Mouse (Mus musculus): Measurements from ENCODE around the gene Trim28. TPM values are rescaled to one million over a fixed set of nuclear protein-coding genes. Genes with fewer than 3 reads are reported as not detected.

Gene Trim28
- total and polyA plus RNA-seq, 3 experiments = 500 to 891 (median 516) TPM

- Histone ChIP-seq H3K27me3 (replicated peaks) (no peaks in the 10 kb centered on the region), H3K4me1 (ENCODE audit: control insufficient read depth in 1 of 2, insufficient read depth in 2 of 2) (peaks cover under 1 to 25% of the 10 kb centered on the region in 2 experiments; a peak in 3 of 4 replicates), H3K79me2 (replicated peaks; ENCODE audit: control insufficient read depth, extremely low read depth, insufficient read depth, poor library complexity, severe bottlenecking) (peaks cover 13% of the 10 kb centered on the region), H3K9me3 (replicated peaks; ENCODE audit: low read length) (peaks cover 10% of the 10 kb centered on the region), H3K36me3 (replicated peaks in 1 of 2; ENCODE audit: control insufficient read depth in 1 of 2, insufficient read depth in 1 of 2, low read length in 1 of 2) (peaks cover 1 to 24% of the 10 kb centered on the region in 2 experiments), H3K4me3 (replicated peaks in 1 of 3; ENCODE audit: low read depth in 2 of 3, low read length in 2 of 3, poor library complexity in 1 of 3) (no peak overlapping the region), H3K27ac (ENCODE audit: insufficient read depth, low read depth) (no peak overlapping the region), H3K4me2 (ENCODE audit: insufficient read depth, low read depth, poor library complexity, severe bottlenecking) (no peak overlapping the region), H3K9ac (ENCODE audit: insufficient read depth, low read depth) (no peak overlapping the region)
- no peak for TF ChIP-seq JUN (IDR thresholded peaks at IDR 0.05; ENCODE audit: insufficient read depth, low read depth, low read length)
- TF ChIP-seq UBTF (IDR thresholded peaks at IDR 0.05; ENCODE audit: low read depth, low read length) = no peak
- TF ChIP-seq MAFK (IDR thresholded peaks at IDR 0.05; ENCODE audit: insufficient replicate concordance, low read length) = no peak
- no peak for TF ChIP-seq KAT2A (IDR thresholded peaks at IDR 0.05; ENCODE audit: insufficient replicate concordance, low read length)
- TF ChIP-seq TBP (conservative IDR thresholded peaks at IDR 0.05; ENCODE audit: low read depth, low read length) = no peak
- in situ Hi-C loops (cut with MboI; ENCODE audit: low pct_ligation_motif_present, low pct_unique_long_range_greater_than_20kb, low sequenced_read_pairs) = loop anchor here (5.0 to 10.0 kb wide), 2 partner anchors 34 to 116 kb away; partner anchors contain the start of genes Rnf225 and Rps5
- no peak for DNase-seq (ENCODE audit: extremely low read depth)
- dilution Hi-C loops (cut with MboI; ENCODE audit: extremely low pct_ligation_motif_present, extremely low pct_unique_long_range_greater_than_20kb, low sequenced_read_pairs) = no loop called here
These were observed 42.3 kb downstream of the Trim28 start for GRCm38 (mm10) chr7:13041256-13041655.

- dilution Hi-C loops (cut with MboI; ENCODE audit: extremely low pct_ligation_motif_present, extremely low pct_unique_long_range_greater_than_20kb, low sequenced_read_pairs) (no loop called here), in situ Hi-C loops (cut with MboI; ENCODE audit: low pct_ligation_motif_present, low pct_unique_long_range_greater_than_20kb, low sequenced_read_pairs) (loop anchor here (5.0 to 10.0 kb wide), 2 partner anchors 35 to 118 kb away; partner anchors contain the start of genes Rnf225 and Rps5)
- H3K36me3 ChIP-seq (replicated peaks in 1 of 2; ENCODE audit: control insufficient read depth in 1 of 2, insufficient read depth in 1 of 2, low read length in 1 of 2) = peaks cover 0 to 21% of the 10 kb centered on the region in 2 experiments
- no peak overlapping the region for H3K27ac ChIP-seq (ENCODE audit: insufficient read depth, low read depth)
- peaks cover 0 to 21% of the 10 kb centered on the region in 2 experiments; a peak in 2 of 4 replicates for H3K4me1 ChIP-seq (ENCODE audit: control insufficient read depth in 1 of 2, insufficient read depth in 2 of 2)
- no peak for DNase-seq (ENCODE audit: extremely low read depth)
- H3K27me3 ChIP-seq (replicated peaks) = no peaks in the 10 kb centered on the region
- H3K4me2 ChIP-seq (ENCODE audit: insufficient read depth, low read depth, poor library complexity, severe bottlenecking) = no peak overlapping the region
- peaks cover 10% of the 10 kb centered on the region for H3K9me3 ChIP-seq (replicated peaks; ENCODE audit: low read length)
- H3K4me3 ChIP-seq (replicated peaks in 1 of 3; ENCODE audit: low read depth in 2 of 3, low read length in 2 of 3, poor library complexity in 1 of 3) = no peak overlapping the region
- TF ChIP-seq SMC3 (IDR thresholded peaks at IDR 0.05; ENCODE audit: low read depth, low read length) = no peak
- TF ChIP-seq MAX (IDR thresholded peaks at IDR 0.05; ENCODE audit: low read length) = no peak
- no peak for TF ChIP-seq MYC (IDR thresholded peaks at IDR 0.05; ENCODE audit: low read depth, low read length)
- no peak for TF ChIP-seq ETS1 (conservative IDR thresholded peaks at IDR 0.05; ENCODE audit: low read depth, low read length)
- no peak for TF ChIP-seq ZC3H11A (IDR thresholded peaks at IDR 0.05; ENCODE audit: low read depth, low read length)
- TF ChIP-seq TCF12 (IDR thresholded peaks at IDR 0.05; ENCODE audit: low read depth, low read length) = no peak
- no peak for TF ChIP-seq CHD2 (IDR thresholded peaks at IDR 0.05; ENCODE audit: low read length)
- no peak for TF ChIP-seq ZKSCAN1 (IDR thresholded peaks at IDR 0.05; ENCODE audit: borderline replicate concordance, low read depth, low read length)
- no peak for TF ChIP-seq RCOR1 (conservative IDR thresholded peaks at IDR 0.05; ENCODE audit: low read depth, low read length)
- TF ChIP-seq ZNF384 (IDR thresholded peaks at IDR 0.05; ENCODE audit: low read depth, low read length) = no peak
- H3K79me2 ChIP-seq (replicated peaks; ENCODE audit: control insufficient read depth, extremely low read depth, insufficient read depth, poor library complexity, severe bottlenecking) = peaks cover under 1% of the 10 kb centered on the region; the same call in 1 of the 2 replicates
- no peak overlapping the region for H3K9ac ChIP-seq (ENCODE audit: insufficient read depth, low read depth)
These were observed 43.6 kb downstream of the Trim28 start for GRCm38 (mm10) chr7:13042511-13042910.

Data from CH12.LX (cell line).